Mouse (Mus musculus) retina, postnatal 7 days (tissue): ENCODE measurements at regions not wholly inside any gene's neighbourhood (a gene's known extent, or its start where the extent isn't known, plus 50 kb on each side); places are given as distances from the start of the nearest gene placed in this dataset.

ENCODE experiments used
- DNase-seq: peaks from one replicate; pipeline ENCODE4 v3.0.0-alpha.2; 2012; ENCODE audit warnings: low read depth, low spot score

DNA sequence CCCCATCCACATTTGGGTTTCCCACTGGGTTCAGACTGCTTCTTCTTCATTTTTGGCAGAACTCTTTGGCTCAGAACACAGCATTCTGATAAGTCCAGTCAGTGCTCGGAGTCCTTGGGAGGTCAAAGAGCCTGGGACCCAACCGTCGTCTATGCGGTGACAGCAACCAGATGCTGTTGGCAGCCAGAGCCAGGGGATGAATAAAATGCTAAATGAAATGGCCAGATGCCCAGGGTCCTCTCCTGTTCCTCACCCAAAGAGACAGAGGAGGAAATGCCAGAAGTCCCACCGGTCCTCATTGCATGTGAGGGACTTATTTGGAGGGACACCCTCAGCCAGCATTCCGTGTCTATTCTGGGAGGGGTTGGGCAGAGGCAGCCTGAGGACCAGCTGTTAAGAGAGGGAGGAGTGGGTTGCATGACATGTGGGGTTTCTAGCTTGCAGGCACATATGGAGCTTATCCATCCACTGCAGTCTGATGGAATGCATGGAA lies 801.2 kb upstream of the Lrrc6 start:
- DNase-seq: no peak

DNA sequence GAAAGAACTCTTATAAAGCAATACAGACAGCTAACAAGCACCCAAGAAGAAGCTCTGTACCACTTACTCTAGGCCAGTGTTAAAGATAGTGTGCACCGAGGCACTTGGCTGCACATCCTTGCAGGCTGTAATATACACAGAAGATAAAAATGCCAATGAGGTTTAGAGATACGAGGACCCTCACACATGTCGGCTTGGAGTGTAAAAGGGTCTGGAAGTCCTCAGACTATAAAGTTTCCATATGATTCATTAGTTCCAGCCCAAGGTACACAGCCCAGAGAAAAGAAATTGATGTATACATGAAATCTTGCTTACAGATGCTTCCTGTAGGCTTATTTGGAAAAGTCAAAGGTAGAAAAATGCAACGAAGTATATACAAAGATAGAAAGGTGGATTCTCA lies 800.3 kb upstream of the Lrrc6 start:
- no peak for DNase-seq

DNA sequence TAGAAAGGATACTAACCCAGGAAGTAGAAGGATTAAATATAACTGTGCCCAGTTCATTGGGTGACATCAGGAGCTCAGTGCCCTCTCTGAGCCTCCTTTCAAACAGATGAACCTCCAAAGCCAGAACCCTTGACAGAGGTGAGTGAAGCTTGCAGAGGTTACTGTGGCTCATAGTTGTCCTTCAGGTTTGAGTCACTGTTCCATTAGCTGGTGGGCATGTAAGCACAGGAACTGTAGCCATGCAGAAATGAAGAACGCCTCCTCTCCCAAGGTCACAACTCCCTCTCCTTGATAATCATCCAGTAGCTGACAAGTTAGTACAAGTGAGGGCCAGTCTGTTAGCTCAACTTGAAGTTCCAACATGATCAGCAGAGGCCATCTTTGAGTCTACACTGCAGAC lies 794.1 kb upstream of the Lrrc6 start:
- DNase-seq: no peak

DNA sequence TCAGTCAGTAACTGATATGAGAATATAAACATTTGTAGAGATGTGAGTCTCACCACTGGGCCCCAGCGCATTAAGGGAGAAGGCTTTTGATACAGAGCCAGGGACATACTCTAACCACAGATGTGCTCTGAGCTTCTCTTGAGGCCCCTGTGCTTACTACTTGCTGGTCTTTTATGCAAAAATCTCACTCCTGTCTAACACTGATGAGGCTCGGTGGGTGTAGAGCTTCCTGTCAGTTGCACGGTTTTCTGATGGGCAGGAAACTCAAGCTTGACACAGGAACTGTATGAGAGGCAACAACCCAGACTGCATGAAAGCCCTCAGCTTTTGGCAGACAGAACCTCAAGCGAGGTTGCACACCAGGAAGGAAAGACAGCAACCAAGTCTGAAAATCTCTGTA lies 789.0 kb upstream of the Lrrc6 start:
- no peak for DNase-seq

DNA sequence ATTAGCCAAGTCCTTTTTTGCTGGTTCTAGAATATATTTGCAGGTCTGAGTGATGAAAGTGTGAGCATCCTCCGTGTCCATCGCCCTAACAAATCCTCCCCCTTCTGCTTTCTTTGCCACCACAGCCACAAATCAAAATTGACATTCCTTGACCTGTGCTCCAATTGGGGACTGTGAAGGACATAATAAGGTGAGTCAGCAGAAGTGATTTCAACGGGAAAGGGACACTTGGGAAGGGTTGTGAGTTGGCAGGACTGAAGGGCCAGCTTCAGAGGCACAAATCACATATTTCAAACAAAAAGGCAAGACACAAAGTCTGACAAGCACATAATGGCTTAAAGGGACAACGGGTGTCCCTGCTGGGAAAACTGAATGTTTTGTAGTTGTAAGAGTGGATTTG lies 784.2 kb upstream of the Lrrc6 start:
- no peak for DNase-seq

DNA sequence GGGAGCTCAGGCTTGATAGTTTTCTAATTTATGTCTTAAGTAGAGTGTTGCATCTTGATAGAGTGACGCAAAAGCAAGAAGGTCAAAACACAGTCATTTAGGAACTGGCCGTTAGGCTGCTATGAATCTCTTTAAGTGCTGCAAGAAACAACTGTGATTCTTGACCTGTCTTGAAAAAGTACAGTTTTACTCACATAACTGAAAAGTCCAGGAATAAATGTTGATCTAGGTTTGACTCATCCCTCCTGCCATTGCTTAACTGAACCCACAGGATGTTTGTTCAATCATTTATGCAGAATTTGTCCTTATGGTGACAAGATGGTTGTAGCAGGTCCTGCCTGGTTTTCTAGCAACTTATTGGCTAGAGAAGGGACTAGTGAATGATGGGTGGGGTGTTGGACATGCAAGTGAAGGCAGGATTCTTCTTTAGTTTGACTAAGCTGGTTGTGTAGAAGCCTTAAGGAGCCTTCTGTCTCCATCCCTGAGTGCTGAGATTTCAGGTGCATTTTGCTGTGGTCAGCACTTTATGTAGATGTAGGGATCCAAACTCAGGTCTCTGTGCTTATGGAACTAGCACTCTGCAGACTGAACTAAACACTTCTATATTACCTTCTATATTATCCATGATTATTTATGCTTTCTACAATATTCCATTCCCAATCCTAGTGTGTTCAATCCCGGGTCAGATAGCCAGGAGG lies 782.7 kb upstream of the Lrrc6 start:
- DNase-seq: no peak

DNA sequence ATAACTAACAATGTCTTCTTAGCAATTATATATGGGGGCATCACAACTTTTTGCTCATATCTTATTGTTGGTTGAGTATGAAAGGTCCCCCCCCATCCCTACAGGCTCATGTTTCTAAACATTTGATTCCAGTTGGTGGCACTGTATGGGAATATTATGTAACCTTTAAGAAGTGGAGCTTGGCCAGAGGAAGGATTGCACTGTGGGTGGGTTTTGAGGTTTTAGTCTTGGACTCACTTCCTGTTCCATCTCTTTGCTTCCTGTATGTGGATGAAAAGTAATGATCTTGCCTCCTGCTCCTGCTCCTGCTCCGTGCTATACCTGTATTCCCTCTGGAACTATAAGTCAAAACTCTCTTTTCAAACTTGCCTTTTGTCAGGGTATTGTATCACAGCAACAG lies 778.2 kb upstream of the Lrrc6 start:
- no peak for DNase-seq

DNA sequence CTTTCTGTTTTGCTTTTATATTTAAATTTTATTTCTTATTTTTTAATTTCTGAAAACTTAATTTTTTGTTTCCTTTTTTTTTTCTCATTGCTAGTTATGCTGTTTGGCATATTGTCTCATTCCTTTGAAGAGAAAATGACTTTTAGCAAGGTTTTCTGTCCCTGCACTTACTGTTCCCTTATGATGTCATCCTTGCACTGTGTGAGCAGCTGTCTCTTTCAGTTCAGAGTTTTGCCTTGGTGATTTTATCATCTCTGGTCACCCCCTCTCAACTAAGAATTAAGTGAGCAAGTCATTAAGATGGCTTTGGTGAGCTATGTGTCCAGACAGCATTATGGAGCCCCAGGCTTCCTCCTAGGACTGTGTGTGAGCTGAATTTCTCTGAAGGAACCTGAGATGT lies 774.3 kb upstream of the Lrrc6 start:
- no peak for DNase-seq

DNA sequence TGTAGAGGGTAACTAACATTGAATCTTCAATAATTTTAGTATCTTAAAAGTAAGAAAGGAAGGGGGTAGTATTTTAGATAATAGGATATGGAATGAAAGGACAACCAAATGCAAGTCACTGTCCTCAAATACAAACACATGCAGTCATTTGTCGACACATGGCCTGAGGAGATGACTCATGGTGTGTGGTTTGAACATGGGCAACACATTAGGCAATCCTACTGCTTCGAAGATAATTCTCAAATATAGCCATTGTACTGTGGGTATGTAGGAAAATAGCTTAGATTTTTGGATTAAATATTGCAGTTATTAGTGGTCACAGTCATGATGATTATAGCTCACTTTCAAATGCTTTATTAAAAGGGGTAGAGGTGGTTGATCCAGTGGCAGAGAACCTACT lies 771.7 kb upstream of the Lrrc6 start:
- no peak for DNase-seq

DNA sequence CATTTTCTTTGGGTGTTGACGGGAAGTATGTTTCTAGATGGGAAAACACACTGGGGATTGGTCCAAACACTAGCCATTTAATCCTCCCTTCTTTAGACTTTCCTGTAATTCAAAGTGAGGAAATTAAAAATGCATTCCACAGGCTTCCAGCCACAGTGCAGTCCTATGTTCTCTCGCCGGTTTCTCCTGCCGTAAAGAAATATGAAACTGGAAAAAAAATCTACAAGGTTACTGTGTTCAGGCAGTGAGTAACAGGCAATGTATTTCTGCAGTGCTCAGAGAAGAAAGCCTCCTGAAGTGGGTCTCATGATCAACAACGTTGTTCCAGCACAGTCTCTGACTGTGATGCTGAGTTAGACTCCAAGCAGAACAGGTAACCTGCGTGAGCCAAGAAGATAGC lies 763.0 kb upstream of the Lrrc6 start:
- DNase-seq: no peak

DNA sequence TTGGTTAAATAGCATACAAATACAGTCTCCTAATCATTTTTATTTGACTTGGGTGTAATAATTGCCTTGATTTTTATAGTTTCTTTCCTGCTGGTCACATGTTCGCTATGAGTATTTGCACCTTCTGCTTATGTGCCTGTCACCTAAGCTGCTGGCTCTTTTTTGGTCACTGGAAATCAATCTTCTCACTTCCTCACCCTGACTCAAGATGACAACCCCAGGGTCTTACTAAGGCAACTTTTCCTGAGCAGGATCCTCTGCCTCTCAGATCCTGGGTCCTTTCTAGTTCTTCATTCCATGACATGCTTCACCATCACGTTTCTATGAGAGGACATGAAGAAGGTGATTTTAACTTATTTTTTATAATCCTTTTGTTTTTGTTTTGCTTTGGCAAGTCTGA lies 762.6 kb upstream of the Lrrc6 start:
- no peak for DNase-seq

DNA sequence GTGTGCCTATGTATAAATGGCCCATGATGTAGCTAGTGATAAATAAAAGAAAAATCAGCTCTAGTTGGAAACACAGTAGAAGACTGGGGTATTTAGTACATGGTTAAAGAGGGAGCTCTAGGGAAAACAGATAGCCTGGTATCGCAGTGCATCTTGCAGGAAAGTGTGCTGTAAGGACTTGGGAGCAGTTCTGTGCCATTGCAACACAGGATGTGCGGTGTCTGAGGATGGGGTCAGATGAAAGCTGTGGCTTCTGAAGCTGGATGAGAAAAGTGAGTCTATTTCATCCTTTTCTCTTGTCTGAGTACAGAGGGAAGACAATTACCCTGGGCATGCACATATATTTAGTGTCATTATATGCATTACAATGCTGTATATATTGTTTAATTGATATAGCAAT lies 761.6 kb upstream of the Lrrc6 start:
- no peak for DNase-seq

DNA sequence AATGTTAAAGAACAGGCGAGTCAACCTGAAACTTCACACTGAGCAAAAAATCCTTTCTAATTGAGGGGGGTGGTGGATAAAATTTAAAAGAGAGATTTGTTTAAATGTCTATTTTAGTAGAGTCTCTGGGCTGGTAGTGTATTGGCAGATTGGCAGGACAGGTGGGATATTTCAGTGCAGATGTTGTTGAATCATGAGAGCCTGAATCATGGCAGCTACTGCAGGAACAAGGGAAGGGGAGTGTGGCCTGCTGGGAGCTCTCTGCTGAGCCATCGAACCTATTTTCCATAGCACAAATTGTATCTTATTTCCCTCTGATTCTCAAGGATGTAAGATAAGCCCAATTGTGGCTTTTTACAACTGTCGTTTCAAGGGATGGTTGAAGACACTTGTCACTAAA lies 760.0 kb upstream of the Lrrc6 start:
- no peak for DNase-seq

DNA sequence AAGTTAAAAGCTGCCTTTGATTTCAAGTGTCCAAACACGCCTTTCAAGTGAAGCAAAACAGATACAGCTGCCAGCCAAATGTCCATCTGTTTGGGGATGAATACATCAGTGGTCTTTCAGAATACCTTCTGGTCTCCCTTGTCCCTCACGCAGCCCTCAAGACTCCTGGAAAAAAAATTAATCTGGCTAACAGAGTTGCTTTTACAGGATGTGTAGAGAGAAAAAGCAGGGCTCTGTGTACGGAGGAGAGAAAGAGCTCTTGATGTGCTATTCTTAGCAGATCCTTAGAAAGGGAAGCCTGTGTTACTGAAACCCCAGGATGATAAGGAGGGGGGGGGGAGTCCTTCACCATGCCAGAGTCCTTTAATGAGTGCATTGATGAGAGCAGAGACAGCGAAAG lies 748.4 kb upstream of the Lrrc6 start:
- DNase-seq: no peak

DNA sequence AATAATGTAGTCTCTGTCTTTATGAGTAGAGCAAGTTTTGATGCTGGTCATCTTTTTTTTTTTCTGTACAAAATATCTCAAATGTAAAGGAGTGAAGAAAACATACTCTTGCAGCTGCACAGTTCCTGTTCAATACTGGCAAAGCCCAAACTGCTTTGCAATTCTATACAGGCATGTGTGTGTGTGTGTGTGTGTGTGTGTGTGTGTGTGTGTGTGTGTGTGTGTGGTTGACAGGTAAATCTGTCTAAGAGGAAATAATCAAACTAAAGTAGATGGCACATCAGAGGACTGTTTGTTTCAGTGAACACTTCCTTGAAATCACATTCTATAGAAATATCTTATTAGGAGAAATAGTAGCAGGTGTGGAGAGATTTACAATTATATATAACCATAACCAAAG lies 747.8 kb upstream of the Lrrc6 start:
- no peak for DNase-seq

DNA sequence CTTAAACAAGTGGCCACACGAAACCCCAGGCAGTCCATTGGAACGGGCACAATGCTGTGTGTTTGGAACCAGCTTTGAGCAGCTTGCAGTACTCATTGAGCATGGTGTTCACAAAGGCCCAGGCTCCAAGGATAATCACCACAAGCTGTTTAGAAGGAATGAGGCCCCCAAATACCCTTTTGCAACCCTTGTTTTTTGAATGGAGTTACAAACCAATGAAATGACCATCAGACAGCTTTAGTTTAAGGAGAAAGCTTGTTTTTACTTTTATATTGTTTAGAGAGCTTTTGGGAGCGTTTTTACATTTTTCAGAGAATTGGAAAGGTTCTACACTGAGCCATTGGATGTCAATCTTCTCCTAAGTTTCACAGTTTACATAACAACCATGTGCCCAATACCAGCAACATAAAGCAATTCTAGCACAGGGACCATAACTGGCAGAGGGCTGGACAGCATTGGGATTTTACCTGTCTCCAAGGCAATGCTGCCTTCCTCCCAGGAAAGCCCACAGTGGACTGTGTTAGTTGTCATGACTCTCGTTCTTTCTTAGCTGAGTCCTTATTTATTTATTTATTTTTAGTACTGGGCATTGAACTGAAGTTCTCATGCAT lies 745.1 kb upstream of the Lrrc6 start:
- DNase-seq: no peak

DNA sequence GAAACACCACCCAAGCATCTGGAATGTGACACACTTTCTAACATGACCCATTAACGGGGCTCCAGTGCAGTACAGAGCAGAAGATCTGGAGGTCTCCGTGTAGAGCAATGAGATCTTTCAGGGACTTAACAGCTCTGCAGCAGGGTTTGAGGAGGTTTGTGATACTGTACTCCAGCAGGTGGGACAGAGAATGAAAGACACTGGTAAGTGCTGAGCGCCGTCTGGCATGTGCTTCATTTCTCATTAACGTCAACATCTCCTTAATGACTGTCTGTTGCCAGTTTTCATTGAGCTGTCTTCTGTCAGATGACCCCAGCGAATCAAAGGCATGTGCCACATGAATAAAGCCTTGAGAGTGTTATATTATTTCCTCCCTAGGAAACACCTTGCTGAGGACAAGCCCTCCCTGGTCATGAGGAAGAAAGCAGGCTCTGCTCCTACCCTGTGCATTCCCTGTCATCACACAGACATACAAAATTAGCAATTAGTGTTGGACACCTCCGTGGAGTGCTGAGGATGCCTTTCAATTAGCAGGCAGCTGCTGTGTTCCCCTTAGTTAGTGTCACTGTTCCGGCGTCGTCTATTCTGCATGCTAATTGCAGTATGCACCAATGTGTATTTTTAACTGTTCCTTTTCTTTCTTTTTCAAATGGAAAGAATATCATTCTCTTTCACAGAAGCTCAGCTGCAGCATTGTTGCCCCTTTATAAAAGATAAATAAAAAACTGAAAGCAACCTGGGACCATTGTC lies 744.4 kb upstream of the Lrrc6 start:
- DNase-seq: no peak

DNA sequence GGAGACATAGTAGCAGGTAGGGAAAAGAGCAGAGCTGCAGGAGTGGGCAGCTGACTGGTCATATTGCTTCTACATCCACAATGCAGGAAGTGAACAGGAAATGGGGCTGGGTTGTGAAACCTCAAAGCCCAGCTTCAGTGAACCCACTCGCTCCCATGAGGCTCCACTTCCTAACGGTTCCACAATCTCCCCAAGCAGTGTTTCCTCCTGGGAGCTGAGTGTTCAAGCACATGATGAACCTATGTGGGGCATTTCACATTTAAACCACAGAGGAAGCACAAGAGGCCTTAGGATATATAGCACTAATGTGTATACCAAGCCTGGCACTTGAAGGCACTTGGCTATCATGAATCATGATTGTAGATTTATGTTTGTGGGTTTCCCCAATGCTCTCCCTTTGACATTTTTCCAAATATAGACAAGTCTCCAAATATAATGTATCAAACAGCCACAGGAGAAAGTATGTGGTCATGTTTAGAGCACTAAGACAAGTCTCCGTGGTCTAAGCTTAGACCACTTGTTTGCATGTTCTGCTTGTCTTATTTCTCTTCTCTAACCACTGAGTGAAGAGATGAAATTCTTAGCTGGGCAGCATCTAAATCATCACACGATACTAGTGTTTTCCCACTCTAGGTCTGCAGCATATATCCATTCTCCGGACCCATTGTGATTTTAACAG lies 734.5 kb upstream of the Lrrc6 start:
- DNase-seq: no peak

DNA sequence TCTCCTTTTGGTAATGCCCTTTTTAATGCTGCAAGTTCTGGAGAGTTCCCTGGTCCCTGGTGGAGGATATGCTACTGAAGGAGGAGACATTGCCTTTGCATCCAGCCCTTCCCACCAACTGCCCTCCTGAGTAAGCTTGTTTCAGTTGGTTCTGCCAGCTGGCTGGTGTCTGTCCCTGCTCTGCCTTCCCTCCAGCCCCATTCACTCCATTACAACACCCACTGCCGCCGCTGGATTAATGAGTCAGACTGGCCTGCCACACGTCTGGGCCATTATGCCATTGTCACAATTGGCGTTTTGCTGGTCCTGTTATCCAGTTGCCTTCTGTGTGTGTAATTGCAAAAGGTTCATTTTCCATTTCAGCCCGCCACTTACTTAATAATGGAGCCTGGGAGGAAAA lies 728.6 kb upstream of the Lrrc6 start:
- DNase-seq: no peak

DNA sequence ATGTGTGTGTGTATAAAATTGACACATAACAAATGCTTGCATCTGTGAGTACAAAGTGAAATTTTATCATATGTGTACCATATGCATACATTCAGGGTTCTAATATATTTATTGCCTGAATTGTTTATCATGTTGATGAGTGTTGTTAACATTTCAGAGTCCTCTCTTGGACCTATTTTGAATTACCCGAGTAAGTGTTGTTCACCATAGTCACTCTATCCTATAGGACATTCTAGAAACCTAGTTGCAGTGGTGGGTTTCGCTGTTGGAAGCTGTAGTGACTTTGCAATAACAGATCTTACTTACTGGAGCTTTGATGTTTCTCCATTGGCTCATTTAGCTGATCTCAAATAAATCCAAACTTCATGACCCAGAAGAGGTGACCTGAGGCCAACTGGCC lies 727.9 kb upstream of the Lrrc6 start:
- DNase-seq: no peak

DNA sequence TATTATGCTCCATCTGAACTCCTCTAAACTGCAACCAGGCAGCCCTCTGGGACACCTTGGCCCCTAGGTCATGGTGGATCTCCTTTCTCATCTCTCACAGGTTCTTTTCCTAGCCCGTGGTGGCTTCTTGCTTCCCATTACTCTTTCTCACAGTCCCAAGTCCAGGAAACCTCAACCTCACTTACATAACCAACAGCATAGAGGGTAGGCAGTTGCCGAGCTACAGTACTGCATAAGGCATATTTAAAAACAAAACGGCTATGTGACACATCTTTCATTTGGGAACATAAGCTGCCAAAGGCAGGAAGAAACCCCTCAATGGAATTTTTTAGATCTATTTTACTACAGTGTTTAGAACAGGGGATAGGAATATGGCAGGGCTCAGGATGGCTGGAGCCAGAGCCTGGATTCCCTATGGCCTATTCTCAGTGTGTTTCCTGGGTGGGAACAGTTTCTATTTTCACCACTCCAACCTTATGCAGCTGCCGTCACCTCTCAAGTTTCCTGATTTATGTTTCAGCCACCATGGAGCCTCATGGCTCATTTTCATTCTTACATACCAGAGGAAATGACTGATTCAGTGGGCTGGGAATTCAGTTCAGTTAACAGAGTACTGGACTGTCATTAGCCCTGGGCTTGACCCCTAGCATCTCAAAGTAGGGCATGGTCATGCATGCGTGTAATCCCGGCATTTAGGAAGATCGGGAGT lies 726.9 kb upstream of the Lrrc6 start:
- no peak for DNase-seq

DNA sequence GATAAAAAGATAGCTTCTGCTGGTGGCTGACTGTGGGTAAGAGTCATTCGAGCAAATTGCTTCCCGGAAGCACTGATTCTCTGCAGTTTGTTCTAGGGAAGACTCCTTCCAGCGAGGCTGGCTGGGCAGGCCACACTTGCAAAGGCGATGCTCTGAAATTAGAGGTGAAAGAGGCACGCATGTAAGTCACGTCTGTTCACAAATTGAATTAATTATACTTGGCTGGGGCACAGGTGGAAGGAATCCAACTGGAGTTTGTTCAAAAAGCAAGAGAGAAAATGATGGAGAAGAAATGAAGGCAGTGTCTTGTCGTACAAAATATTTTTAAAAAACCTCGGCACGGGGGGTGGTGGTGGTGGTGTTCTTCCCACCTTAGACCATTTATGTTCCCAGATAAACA lies 726.2 kb upstream of the Lrrc6 start:
- no peak for DNase-seq
